Mouse (Mus musculus) v-Abl transformed pro-B cells (cell line): ENCODE measurements at regions not wholly inside any gene's neighbourhood (a gene's known extent, or its start where the extent isn't known, plus 50 kb on each side); places are given as distances from the start of the nearest gene placed in this dataset.

Source experiments
- in situ Hi-C, 2 experiments: fragments of 400-800 bp; cut with MboI; formaldehyde crosslinking; loops; one replicate each; pipeline ENCODE4 v1.15.1; 2025; ENCODE audit not compliant: unreplicated experiment in 2 of 2

DNA sequence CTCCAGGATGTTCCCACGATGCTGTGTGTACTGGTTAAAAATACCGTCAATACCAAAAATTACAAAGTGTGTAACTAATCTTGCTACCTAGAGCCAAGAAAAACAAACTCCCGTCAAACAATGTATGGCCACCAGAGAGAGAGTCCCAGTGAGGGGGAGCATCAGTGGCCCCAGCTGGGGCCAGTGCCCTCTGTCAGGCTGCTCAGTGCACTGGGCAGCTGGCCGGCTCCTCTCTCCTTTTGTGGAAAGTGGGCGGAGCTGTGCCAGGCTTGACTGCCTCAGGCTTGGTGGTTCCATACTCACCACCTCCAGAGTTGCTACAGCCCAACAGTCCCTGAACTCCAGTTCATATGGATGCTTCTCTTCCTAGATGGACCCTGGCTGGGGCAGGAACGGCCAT, 53.8 kb upstream of the Sept5 start:
- in situ Hi-C loops = loop anchor here (10.0 to 25.0 kb wide), 4 partner anchors 171 to 454 kb away; no protein-coding TSS in a partner anchor

DNA sequence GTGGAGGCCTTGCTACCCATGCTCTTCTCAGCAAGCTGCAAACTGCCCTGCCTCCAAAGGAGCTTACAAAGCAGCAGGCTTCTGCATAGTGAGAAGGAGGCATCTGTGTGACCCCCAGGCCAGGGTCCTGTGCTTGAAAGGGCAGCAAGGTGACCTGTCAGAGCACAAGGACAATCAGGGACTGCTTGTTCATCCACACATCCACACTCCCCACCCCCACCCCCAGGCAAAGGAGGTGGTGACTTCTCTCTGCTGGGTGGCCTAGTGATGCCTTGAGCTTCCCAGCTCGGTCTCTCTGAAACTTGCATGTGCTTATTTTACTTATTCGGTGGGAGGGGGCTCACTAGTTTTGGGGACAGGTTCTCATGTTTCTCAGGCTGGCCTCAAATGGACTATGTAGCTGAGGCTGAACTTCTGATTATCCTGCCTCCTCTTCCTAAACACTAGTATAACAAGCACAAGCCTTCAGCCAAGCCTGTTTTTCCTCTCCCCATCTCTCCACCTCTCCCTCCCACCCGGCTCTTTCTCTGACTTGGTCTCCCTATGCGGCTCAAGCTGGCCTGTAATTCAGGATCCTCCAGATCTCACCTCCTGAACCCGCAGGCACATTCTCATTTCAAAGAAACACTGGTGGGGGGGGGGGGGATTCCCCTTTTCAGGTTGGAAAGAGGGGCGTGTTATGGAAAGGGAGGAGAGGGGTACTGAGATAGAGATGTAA, 56.4 kb upstream of the Sept5 start:
- in situ Hi-C loops = loop anchor here (10.0 to 25.0 kb wide), 4 partner anchors 169 to 451 kb away; no protein-coding TSS in a partner anchor

DNA sequence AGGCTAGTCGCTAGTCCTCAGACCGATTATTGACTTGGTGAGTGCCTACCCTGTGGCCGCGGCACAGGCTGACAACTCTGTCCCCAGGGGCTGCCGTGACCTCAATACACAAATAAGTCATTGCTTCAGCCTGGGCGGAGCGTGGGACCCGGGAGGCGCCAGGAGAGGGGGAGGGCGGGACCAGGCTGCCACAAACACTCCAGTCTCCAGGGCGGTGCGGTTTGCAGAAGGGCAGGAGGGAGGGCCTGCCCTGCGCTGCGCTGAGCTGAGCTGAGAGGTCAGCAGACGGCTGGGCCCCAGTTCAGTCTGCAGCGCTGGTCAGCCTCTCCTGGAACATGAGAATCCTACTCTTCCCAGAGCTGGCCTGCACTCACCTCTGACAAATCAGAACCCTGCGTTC, 57.2 kb upstream of the Sept5 start:
- in situ Hi-C loops = loop anchor here (10.0 to 25.0 kb wide), 4 partner anchors 168 to 450 kb away; no protein-coding TSS in a partner anchor

DNA sequence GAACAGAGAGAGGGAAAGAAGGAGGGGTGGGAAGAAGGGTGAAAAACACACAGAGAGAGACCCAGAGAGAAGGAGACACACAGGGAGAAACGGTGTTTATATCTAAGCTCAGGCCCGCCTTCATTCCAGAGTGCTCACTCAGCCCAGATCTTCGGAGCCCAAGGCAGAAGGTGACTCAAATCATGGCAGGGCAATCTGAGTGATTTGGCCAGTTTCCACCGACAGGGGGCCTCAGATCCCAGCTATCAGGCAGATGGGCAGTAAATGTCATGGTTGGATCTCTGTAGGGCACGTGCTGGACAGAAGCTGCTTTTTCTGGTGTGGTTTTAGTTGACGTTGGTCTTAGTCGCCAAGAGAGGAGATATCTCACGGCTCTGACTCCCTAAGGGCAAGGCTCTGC, 57.6 kb upstream of the Sept5 start:
- in situ Hi-C loops = loop anchor here (10.0 to 25.0 kb wide), 4 partner anchors 167 to 450 kb away; no protein-coding TSS in a partner anchor

DNA sequence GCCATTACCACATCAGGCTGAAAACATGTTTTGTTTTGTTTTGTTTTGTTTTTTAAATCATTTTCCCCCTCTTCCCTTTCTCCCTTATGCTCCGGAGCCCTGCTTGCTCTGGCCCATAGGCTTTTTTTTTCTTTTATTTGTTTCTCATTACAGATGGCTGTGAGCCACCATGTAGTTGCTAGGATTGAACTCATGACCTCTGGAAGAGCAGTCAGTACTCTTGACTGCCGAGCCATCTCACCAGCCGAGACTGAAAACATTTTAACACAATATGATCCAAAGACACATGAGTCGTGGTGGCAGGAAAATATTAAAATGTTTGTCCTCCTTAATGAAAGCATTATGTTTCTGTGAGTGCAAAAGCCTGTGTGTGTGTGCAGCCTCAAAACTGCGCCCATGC, 65.8 kb upstream of the Sept5 start:
- in situ Hi-C loops = loop anchor here (5.0 to 25.0 kb wide), 7 partner anchors 102 to 569 kb away; no protein-coding TSS in a partner anchor

DNA sequence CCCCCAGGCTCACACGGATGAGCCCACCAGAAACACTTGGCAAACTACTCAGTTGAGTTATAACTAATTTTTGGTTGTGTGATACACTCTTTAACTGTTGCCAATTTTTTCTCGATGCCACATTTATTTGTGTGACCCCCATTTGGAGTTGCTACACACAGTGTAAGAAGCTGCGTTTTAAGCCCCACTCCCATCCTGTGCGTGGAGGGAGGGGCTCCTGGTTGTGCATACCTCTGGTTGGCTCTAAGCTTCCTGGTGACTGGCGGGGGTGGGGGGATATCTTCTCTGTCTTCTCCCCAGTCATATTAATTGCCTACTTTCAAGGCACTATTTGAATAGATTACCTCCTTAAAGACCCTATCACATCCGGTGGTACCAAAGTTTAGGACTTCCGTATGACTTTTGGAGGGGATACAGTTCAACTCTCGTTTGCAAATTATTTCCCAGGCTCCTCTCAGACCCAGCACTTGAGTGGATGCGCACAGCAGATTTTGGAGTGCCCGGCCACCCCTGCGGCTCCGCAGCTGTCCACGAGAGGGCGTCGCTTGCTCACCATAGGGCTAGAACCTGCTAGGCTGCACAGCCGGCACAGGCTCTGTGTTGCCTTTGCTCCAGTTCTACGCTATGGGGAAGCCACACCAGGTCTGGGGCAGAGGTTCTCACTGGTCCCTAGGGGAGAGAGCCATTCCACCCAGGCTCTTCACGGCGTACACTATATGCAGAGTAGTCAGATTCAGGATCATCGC, 66.5 kb upstream of the Sept5 start:
- in situ Hi-C loops = loop anchor here (5.0 to 25.0 kb wide), 7 partner anchors 101 to 569 kb away; no protein-coding TSS in a partner anchor

DNA sequence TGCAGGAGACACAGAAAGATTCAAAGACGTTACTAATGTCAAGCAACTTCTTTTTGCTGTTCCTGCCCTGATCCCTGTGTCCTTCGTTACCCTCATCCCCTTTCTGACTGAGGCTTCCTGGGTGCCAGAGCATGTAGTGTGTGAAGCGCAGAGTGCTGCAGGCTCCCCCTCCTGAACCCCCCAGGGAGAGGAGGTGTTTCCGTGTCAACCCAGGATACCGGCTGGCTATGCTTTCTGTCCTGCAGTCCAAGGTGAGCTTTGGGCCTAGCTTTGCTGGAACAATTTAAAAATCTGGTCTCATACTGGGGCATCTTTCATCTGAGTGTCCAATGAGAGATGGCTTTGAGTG, 67.0 kb upstream of the Sept5 start:
- in situ Hi-C loops = loop anchor here (5.0 to 25.0 kb wide), 7 partner anchors 101 to 568 kb away; no protein-coding TSS in a partner anchor

DNA sequence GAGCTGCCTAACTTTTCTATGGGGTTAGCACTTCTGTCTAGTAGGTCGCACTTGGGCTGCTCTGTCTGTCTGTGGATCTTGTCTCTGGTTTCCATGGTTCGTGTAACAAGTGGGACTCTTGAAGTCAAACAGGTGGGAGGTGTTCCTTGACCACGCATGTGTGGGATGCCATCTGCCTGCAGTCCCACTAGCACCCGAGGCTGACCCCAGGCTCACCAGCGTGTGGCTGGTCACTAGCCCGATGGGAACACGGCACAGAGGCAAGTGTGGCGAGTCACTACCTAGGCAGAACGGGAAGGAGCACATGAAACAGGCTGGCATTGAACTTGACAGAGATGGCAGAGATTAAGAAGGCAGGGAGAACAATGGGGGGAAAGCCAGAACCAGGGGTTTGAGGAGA, 72.5 kb upstream of the Cldn5 start:
- in situ Hi-C loops = no loop called here

- in situ Hi-C loops = no loop called here
Measured at GRCm38 (mm10) chr16:18705028-18705648, 71.5 kb upstream of the Cldn5 start.

DNA sequence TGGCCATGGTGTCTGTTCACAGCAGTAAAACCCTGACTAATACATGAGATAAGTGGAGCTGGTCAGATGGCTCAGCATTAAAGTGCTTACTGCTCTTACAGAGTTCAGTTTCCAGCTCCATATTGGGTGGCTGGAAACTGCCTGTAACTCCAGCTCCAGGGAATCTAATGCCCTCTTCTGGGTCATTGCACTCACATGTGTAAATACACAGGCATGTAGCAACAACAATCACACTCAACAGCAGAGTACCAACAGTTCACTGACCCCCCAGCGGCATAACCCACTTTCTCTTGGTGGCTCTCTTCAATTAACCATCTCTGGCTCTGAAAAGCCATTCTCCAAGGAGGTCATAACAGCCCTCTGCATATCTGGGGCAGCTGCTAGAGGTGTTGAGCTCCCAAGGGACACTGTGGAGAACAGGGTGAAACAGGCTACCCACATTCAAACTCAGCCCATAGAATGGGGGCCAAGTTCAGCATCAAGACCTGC, 65.0 kb upstream of the Cldn5 start:
- in situ Hi-C loops = no loop called here

DNA sequence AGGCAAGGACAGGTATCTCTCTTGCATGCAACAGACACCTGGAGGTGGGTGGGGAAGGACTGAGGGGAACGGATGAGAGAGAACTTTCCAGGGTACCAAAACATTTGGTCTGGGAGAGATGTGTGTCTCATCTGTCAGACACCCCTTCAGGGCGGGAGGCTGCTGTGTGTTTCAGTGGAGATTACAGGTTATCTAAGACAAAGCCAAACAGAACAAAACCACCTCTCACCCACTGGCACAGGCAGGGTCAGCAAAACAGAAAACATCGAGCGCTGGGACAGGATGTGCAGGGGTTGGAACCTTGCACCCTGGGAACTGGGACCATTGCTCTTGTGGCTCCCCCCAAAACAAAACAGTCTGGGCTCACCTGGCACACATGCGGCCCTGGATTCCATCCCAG, 63.6 kb upstream of the Cldn5 start:
- in situ Hi-C loops = no loop called here

DNA sequence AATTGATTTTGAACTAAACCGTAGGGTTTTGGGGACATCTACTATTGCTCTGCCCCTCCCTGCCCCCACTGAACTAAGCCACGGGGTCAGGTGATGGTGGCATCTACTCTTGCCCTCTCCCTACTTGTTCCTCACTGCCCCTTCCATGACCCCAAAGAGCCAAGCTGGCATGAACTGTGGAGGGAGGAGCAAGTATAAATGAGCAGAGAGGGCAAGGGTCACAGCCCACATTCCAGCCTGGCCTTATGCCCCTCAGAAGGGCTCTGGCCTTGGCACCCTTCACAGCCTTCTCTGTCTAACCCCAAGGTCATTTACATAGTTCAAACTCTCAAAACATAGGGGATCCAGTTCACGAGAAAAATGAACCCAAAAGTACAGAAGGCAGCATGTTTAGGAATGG, 61.3 kb upstream of the Cldn5 start:
- in situ Hi-C loops = no loop called here

GRCm38 (mm10) chr16:18718040-18718439, 58.6 kb upstream of the Cldn5 start:
- in situ Hi-C loops = no loop called here

- in situ Hi-C loops = no loop called here
Measured at GRCm38 (mm10) chr16:18720433-18721233, 56.0 kb upstream of the Cldn5 start.

GRCm38 (mm10) chr16:18723186-18723843, 53.3 kb upstream of the Cldn5 start:
- in situ Hi-C loops = no loop called here

- in situ Hi-C loops = no loop called here
Measured at GRCm38 (mm10) chr16:18723874-18724273, 52.8 kb upstream of the Cldn5 start.

GRCm38 (mm10) chr16:18724706-18725105, 51.9 kb upstream of the Cldn5 start:
- in situ Hi-C loops = no loop called here
